Mouse (Mus musculus) forebrain, embryonic 11.5 days (tissue): ENCODE measurements around the gene Pinlyp. TPM values are rescaled to one million over a fixed set of nuclear protein-coding genes. Genes with fewer than 3 reads are reported as not detected.

ENCODE experiments used
- ATAC-seq: fragments of 200-750 bp; cut with Nextera tagmentation; replicated peaks from 2 replicates; pipeline ENCODE4 v1.8.0; 2017; ENCODE audit warnings: moderate TSS enrichment; ENCODE audit not compliant: low FRiP score
- DNase-seq: peaks from one replicate; pipeline ENCODE4 v3.0.0-alpha.2; 2017; ENCODE audit warnings: low spot score
- H3K27ac ChIP-seq: fragments of 300-500 bp; sonication (generic); 2 replicates; pipeline ENCODE4 v1.5.1; 2014; ENCODE audit warnings: low read depth, low read length
- H3K27me3 ChIP-seq: fragments of 300-500 bp; sonication (generic); 2 replicates; pipeline ENCODE4 v1.6.1; 2014; ENCODE audit warnings: mild to moderate bottlenecking, low read length, mixed read lengths; ENCODE audit not compliant: control insufficient read depth, insufficient read depth
- H3K36me3 ChIP-seq: fragments of 300-500 bp; sonication (generic); 2 replicates; pipeline ENCODE4 v1.6.1; 2014; ENCODE audit warnings: mild to moderate bottlenecking, low read length, moderate library complexity, mixed read lengths; ENCODE audit not compliant: control insufficient read depth, insufficient read depth
- H3K4me1 ChIP-seq: fragments of 300-500 bp; sonication (generic); replicated peaks from 2 replicates; pipeline ENCODE4 v1.6.1; 2014; ENCODE audit warnings: low read length, mixed read lengths; ENCODE audit not compliant: control insufficient read depth, insufficient read depth
- H3K4me2 ChIP-seq: fragments of 300-500 bp; sonication (generic); 2 replicates; pipeline ENCODE4 v1.6.1; 2014; ENCODE audit warnings: low read depth, mild to moderate bottlenecking, low read length, moderate library complexity, mixed read lengths; ENCODE audit not compliant: severe bottlenecking
- H3K4me3 ChIP-seq: fragments of 300-500 bp; sonication (generic); 2 replicates; pipeline ENCODE4 v1.5.1; 2014; ENCODE audit warnings: low read depth, low read length
- H3K9ac ChIP-seq: fragments of 300-500 bp; sonication (generic); 2 replicates; pipeline ENCODE4 v1.6.1; 2014; ENCODE audit warnings: low read length
- H3K9me3 ChIP-seq: fragments of 300-500 bp; sonication (generic); 2 replicates; pipeline ENCODE4 v1.6.1; 2016; ENCODE audit warnings: low read length, mixed read lengths; ENCODE audit not compliant: control insufficient read depth
- WGBS: fragments of 180-500 bp; shearing (Covaris S2); extraction: QIAGEN DNeasy Blood & Tissue Kit; methylation state at CpG from one replicate; pipeline ENCODE4 v1.1.7; 2014; 5-methylcytosine and 5-hydroxymethylcytosine counted together
- polyA plus RNA-seq: library from polyadenylated mRNA; unstranded; fragments of >200 nt; fragmentation: Nextera tagmentation; extraction: Ambion mirVana; gene quantifications from 2 replicates; pipeline ENCODE4 v1.2.1, GENCODE M21; 2014

Pinlyp gene
- polyA plus RNA-seq = not detected in 2 replicates

GRCm38 (mm10) chr7:24546068-24546614, at the start of gene Pinlyp, which contains the start of gene Xrcc1:
Gene Pinlyp (minus strand): TSS chr7:24546118.
Gene Xrcc1 (plus strand): TSS chr7:24546289.
- WGBS = 32% methylated on average over 13 of the region's 13 CpGs
- DNase-seq = no peak
- ATAC-seq = no peak

GRCm38 (mm10) chr7:24595464-24595863, 49.5 kb upstream of the Pinlyp start:
- H3K9ac ChIP-seq = no peak overlapping the region
- H3K27me3 ChIP-seq = no peaks in the 10 kb centered on the region
- no peaks in the 10 kb centered on the region for H3K9me3 ChIP-seq
- H3K4me2 ChIP-seq = no peak overlapping the region
- no peaks in the 10 kb centered on the region for H3K36me3 ChIP-seq
- peaks cover 6% of the 10 kb centered on the region; the same call in 1 of the 2 replicates for H3K4me1 ChIP-seq
- no peak overlapping the region for H3K4me3 ChIP-seq
- no peak overlapping the region for H3K27ac ChIP-seq
- ATAC-seq = no peak
- no peak for DNase-seq
- WGBS = 66% methylated on average over 2 of the region's 2 CpGs

More at GRCm38 (mm10) chr7:24546068-24546614, at the start of gene Pinlyp, which contains the start of gene Xrcc1:
- no peaks in the 10 kb centered on the region for H3K27me3 ChIP-seq
- peak within 1 kb of the TSS; percentile 82 for H3K4me3 ChIP-seq
- no peaks in the 10 kb centered on the region; the same call in 1 of the 2 replicates for H3K36me3 ChIP-seq
- peaks cover 7% of the 10 kb centered on the region for H3K4me1 ChIP-seq
- H3K4me2 ChIP-seq = peak within 1 kb of the TSS; percentile 70
- peak within 1 kb of the TSS; percentile 57; the same call in 1 of the 2 replicates for H3K27ac ChIP-seq
- H3K9ac ChIP-seq = peak within 1 kb of the TSS; percentile 80
- H3K9me3 ChIP-seq = no peaks in the 10 kb centered on the region

GRCm38 (mm10) chr7:24594309-24594803, 48.4 kb upstream of the Pinlyp start:
- under 1% methylated on average over 13 of the region's 13 CpGs for WGBS
- ATAC-seq = no peak; the same call in 1 of the 2 replicates
- Histone ChIP-seq H3K27me3 (no peaks in the 10 kb centered on the region), H3K4me2 (peak overlapping the region; percentile 75), H3K36me3 (no peaks in the 10 kb centered on the region), H3K4me3 (peak overlapping the region; percentile 61), H3K9me3 (no peaks in the 10 kb centered on the region), H3K27ac (no peak overlapping the region), H3K4me1 (peaks cover 6% of the 10 kb centered on the region; the same call in 1 of the 2 replicates), H3K9ac (peak overlapping the region; percentile 72)
- no peak for DNase-seq

- Histone ChIP-seq H3K4me3 (peak overlapping the region; percentile 61), H3K4me1 (peaks cover 6% of the 10 kb centered on the region; the same call in 1 of the 2 replicates), H3K4me2 (peak overlapping the region; percentile 75), H3K27ac (no peak overlapping the region), H3K36me3 (no peaks in the 10 kb centered on the region), H3K9ac (peak overlapping the region; percentile 72), H3K9me3 (no peaks in the 10 kb centered on the region), H3K27me3 (no peaks in the 10 kb centered on the region)
- WGBS = 2% methylated on average over 38 of the region's 39 CpGs
- ATAC-seq (peak; percentile 94), DNase-seq (peak; percentile 87)
Observed at GRCm38 (mm10) chr7:24593621-24594308, 47.8 kb upstream of the Pinlyp start.

GRCm38 (mm10) chr7:24592781-24593180, 46.9 kb upstream of the Pinlyp start:
- 85% methylated on average over 6 of the region's 6 CpGs for WGBS
- H3K27ac ChIP-seq = no peak overlapping the region
- H3K9me3 ChIP-seq = no peaks in the 10 kb centered on the region
- ATAC-seq (no peak), DNase-seq (no peak)
- peaks cover 6% of the 10 kb centered on the region; the same call in 1 of the 2 replicates for H3K4me1 ChIP-seq
- H3K36me3 ChIP-seq = no peaks in the 10 kb centered on the region
- no peaks in the 10 kb centered on the region for H3K27me3 ChIP-seq
- no peak overlapping the region for H3K4me2 ChIP-seq
- H3K9ac ChIP-seq = no peak overlapping the region
- no peak overlapping the region for H3K4me3 ChIP-seq

GRCm38 (mm10) chr7:24592163-24592562, 46.2 kb upstream of the Pinlyp start:
- H3K9me3 ChIP-seq = no peaks in the 10 kb centered on the region
- H3K27ac ChIP-seq = no peak overlapping the region
- peaks cover 6% of the 10 kb centered on the region; the same call in 1 of the 2 replicates for H3K4me1 ChIP-seq
- H3K4me2 ChIP-seq = no peak overlapping the region
- H3K4me3 ChIP-seq = no peak overlapping the region
- no peak overlapping the region for H3K9ac ChIP-seq
- ATAC-seq = no peak
- H3K27me3 ChIP-seq = no peaks in the 10 kb centered on the region
- WGBS = 70% methylated on average over 4 of the region's 4 CpGs
- H3K36me3 ChIP-seq = no peaks in the 10 kb centered on the region
- no peak for DNase-seq

- no peak overlapping the region for H3K9ac ChIP-seq
- 77% methylated on average over 5 of the region's 5 CpGs for WGBS
- H3K4me1 ChIP-seq = peaks cover 6% of the 10 kb centered on the region; the same call in 1 of the 2 replicates
- DNase-seq (no peak), ATAC-seq (no peak)
- H3K27ac ChIP-seq = no peak overlapping the region
- H3K4me3 ChIP-seq = no peak overlapping the region
- no peak overlapping the region for H3K4me2 ChIP-seq
- peaks cover 3% of the 10 kb centered on the region; the same call in 1 of the 2 replicates for H3K27me3 ChIP-seq
- no peaks in the 10 kb centered on the region for H3K36me3 ChIP-seq
- H3K9me3 ChIP-seq = no peaks in the 10 kb centered on the region
Observed at GRCm38 (mm10) chr7:24591735-24592134, 45.8 kb upstream of the Pinlyp start.

- Histone ChIP-seq H3K27ac (no peak overlapping the region), H3K4me1 (no peaks in the 10 kb centered on the region; the same call in 1 of the 2 replicates), H3K27me3 (peaks cover 24% of the 10 kb centered on the region), H3K4me2 (no peak overlapping the region), H3K9ac (no peak overlapping the region), H3K9me3 (no peaks in the 10 kb centered on the region), H3K4me3 (no peak overlapping the region), H3K36me3 (no peaks in the 10 kb centered on the region)
- DNase-seq (no peak), ATAC-seq (no peak)
- 91% methylated on average over 13 of the region's 13 CpGs for WGBS
Observed at GRCm38 (mm10) chr7:24588336-24588735, 42.4 kb upstream of the Pinlyp start.
